Mouse (Mus musculus) E14TG2a.4 (cell line): ENCODE data around the gene Itpr2.

Experiments used
- CTCF ChIP-seq: conservative IDR thresholded peaks from 2 replicates; pipeline ENCODE4 v1.5.1; 2014; ENCODE audit warnings: low read length
- POU5F1 ChIP-seq: IDR thresholded peaks from 2 replicates; pipeline ENCODE4 v1.6.1; 2014; ENCODE audit warnings: low read length, borderline replicate concordance

DNA sequence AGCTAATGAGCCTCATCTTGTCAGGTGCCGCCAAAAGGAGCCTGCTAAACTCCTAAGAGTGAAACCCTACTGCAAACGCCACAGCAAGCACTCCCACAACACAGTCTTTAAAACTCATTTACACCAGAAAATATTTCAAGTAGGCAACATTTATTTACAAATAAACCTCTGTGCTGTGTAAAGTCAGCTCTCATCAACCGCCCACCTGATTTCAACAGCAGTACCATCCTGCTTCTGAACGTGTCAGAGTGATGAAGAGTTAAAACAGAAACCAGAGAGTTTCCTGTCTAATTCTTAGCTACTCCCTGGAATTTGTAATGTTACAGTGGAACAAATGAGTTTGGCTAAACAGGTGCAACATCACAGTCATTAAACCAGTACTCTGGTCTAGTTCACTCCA is 4.2 kb downstream of the Itpr2 start:
- TF ChIP-seq CTCF (no peak), POU5F1 (no peak)
